Mouse (Mus musculus) thymus, postnatal 14 days (tissue): ENCODE measurements around the gene Dapk2.

ENCODE experiments used
- DNase-seq: peaks from one replicate; pipeline ENCODE4 v3.0.0; 2021

Dapk2 gene

DNA sequence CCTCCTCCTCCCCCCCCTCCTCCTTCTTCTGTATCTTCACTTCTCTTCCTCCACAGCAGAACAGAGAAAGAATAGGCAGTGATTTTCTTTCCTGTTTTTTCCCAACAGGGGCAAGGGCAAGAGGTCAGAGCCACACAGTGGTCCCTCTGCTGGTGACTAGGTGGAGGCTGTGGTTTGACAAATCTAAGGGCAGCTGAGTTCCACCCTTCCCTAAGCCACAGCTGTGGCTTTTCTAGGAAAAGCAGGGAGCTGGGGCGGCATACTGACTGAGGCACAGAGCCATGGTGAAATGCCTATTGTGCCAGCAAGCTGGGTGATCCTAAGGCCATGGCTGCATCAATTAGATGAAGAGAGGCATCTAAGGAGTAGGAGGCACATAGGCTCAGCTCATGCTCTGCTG, 79.7 kb downstream of the Dapk2 start:
- no peak for DNase-seq

DNA sequence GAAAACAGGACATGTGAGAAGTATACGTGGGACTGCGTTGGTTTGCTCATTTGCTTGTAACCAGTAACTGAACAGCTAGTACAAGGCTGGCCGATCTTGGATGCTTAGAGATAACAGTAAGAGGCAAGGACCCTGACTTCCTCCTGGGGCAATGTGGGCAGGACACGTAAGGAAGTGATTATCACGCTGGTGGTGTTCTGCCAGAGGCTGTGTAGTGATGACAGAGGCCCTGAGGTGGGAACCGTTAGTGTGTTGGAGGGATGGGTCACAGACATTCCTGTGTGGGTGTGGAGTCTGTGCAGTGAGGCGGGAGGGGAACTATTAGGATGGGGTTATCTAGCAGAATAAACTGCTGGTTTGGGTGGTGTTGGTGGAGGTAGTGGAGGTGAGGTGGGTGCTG, 81.2 kb downstream of the Dapk2 start:
- DNase-seq, result no peak

DNA sequence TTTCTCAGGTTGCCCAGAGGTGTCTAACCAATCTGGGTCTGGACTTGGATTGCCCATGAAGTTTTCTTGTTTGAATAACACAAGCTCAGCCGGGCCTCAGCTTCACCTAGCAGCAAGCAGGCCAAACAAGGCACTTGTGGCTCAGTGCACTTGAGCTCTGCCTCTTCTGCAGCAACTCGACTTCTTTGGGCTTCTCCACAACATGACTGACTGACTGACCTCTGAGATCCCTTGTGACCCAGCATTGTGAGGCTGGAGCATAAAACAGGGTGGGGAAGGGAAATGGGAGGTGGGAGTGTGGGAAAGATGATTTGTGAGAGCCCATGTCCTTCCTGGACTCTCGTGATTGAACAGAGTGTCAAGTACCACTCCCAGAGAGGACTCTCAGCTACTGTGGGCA, 81.7 kb downstream of the Dapk2 start:
- DNase-seq, result no peak

DNA sequence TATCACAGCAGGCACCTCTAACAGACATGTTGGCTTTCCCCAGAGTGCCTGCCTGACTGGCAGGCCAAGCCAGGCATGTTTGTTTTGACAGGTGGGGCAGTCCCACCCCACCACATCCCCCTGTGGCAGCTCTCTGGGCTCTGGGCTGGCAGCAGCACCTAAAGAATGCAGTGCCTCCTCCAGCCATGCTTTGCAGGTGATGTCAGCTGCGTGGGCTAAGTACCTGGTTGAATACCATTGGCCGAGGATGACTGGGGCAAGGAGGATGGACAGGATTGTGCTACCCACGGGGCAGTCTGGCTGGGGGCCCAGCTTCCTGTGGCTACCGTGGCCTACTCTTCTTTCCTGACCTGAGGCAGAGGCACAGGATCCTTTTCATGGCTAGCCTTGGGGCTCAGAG, 82.5 kb downstream of the Dapk2 start:
- no peak for DNase-seq

DNA sequence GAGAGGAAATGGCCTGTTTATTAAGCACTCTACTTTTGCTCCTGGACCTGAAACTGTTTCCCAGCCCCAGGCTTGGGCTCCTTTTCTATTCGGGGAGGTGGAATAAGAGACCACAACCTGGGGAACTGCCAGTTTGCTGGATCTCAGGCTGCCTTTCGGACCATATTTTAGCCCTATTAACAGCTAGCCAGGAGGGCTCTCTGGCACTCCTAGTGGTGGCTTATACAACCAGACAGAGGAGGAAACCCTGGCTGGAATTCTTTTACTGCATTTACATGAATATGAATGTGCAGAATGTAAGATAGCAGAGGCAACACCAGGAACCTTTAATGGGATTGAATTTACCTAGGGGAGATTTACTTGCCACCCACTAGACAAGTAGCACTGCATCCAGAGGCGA, 83.0 kb downstream of the Dapk2 start:
- DNase-seq, result no peak

DNA sequence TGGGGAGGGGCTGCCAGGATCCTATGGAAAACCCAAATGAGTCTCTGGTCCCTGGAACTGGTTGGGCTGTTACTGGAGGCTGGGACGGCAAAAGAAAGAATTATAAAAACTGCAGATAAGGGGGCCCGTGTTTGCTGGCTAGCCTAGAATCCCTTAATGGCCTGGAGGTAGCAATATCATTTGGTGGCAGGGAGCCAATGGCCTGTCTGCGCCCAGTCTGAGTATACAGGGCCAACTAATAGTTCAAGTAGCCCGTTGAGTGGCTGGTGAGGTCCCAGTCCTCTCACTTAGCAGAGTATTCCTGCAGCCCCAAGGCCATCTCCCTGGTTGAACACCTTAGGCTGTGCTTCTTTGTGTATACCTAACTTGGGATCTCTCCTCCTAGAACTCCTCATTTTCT, 83.7 kb downstream of the Dapk2 start:
- no peak for DNase-seq

DNA sequence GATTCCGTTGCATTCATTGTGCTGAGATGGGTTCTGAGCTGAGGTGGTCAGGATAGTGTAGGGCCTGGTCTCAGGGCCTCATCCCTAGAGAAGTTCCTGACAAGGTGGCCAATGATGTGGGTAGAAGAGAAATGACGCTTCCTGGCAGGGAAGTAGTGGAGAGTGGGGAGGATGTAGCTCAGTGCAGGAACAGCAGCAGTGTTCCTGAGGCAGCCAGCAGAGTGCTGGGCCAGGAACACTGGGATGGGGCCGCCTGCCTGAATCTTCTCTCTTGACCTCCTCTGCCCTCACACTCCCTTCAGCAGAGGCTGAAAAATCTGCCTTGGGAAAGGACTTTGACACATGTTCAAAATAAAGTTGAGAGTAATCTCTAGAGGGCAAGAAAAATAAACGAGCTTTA, 85.2 kb downstream of the Dapk2 start:
- no peak for DNase-seq

DNA sequence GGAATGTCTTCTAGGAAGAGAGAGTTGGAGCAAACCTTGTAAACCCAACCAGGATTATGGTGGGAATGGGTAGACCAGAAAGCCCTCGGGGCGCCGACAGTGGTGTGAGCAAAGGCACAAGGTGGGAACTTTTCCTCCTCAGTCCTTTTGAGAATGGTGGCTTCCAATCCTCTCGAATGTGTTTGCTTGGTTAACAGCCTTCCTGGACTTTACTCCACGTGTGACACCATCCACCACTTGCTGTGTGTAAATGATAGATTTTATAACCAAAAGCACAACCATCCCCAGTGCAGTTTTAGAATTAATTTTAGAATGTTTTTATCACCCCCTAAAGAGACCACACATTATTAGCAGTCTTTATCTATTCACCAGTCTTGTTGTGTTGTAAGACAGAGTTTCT, 86.1 kb downstream of the Dapk2 start:
- no peak for DNase-seq

DNA sequence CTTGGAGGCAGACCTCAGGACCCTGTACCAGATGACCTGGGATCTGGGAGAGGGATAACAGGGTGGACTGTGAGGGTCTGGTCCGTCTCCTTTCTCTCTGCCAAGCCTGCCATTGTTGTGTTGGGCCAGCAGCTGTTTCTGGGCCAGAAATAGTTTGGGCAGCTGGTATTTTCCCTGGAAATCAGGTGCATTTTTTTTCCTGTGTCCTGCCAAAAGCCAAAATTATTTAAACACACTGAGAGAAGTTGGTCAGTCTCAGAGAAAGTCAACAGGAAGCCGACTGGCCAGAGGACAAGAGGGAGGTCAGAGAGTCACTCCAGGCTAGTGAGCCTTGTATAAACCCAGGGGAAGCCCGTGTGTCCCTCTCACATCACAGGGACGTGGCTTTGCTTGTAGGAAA, 87.7 kb downstream of the Dapk2 start:
- no peak for DNase-seq

DNA sequence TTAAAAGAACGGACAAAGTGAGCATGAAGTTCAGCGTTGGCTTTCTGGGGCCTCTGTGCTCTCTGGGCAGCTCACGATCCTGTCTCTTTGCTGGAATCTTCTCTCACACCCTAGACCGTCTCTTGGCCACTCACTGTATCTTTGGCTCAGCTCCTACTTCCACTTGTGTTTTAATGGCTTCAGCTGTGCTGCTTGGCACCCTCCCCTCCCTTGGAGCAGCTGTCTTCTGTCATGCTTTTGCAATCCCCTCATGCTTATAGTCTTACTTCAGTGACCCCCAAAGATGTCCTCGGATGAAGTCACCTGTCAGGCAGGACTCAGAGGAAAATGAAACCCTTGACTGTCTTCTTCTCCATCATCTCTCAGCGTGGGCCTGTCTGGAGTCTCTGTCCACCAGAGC, 91.3 kb downstream of the Dapk2 start:
- DNase-seq, result no peak

DNA sequence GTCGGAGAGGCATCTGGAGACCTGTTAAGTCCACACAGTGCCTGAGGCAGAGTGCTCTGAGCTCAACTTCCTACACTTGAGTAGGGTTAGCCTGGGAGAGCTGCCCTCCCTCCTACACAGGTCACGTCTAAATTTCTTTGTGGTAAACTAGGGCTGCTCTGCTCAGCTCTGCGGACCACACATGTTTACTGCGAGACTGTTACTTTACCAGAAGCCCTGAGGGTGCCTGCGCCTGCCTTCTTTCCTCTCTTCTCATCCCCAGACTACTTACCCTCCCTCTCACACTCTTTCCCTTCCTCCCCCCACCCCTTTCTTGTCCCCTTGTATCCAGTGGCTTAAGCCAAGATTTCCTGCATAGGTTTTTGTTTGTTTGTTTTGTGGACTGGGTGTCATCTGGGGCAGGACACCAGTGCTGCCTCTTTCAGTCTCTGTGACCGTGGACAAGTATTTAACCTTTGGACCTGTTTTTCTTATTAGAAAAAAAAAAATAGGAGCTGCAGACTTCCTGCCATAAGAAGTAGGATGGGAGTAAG, 93.2 kb downstream of the Dapk2 start:
- no peak for DNase-seq

DNA sequence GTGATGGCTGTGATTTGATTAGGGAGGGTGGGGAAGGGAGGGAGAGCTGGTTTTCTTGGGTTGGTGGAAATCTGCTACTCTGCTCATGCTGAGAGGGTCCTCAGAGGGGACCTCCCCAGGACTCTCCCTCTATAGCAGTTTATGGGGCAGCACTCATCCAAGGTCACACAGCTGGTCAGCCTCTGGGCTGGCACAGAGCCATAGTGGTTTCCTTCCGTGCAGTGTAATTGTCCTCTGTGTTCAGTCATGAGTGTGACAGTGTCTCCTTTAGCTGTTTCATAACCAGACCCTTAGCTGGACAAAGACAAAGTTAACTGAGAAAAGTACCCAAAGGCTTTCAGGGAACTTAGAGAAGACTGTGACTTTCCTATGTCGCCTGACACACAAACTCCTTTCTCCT, 103.7 kb downstream of the Dapk2 start:
- no peak for DNase-seq

DNA sequence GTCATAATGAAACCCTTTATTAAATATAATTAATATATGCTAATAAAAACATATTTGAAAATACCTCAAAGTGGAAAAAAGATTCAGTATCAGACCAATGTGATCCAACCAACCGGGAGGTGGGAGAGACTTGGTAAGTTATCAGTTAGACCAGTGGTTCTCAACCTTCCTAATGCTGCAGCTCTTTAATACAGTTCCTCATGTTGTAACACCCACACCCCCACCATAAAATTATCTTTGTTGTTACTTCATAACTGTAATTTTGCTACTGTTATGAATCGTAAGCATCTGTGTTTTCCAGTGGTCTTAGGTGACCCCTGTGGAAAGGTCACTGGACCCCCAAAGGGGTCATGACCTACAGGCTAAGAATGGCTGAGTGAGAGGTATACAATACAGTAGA, 105.7 kb downstream of the Dapk2 start:
- no peak for DNase-seq

DNA sequence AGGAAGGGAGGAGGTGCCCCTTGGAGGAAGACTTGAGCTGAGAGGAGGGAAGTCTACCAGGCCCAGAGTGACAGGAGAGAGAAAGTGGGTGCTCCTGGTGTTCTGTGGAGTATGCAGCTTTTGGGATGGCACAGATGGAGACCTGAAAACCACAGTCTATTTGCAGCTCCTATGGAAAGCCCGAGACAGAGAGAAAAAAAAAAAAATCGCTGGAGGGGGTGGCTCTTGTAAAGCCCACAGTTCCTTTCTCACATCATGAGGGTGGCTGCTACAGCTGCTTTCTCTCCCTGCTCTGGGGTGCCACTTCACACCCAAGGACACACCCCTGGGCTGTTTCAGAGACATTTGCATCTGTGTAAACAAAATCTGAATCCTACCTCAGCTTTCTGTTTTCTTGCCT, 107.6 kb downstream of the Dapk2 start:
- DNase-seq, result no peak

DNA sequence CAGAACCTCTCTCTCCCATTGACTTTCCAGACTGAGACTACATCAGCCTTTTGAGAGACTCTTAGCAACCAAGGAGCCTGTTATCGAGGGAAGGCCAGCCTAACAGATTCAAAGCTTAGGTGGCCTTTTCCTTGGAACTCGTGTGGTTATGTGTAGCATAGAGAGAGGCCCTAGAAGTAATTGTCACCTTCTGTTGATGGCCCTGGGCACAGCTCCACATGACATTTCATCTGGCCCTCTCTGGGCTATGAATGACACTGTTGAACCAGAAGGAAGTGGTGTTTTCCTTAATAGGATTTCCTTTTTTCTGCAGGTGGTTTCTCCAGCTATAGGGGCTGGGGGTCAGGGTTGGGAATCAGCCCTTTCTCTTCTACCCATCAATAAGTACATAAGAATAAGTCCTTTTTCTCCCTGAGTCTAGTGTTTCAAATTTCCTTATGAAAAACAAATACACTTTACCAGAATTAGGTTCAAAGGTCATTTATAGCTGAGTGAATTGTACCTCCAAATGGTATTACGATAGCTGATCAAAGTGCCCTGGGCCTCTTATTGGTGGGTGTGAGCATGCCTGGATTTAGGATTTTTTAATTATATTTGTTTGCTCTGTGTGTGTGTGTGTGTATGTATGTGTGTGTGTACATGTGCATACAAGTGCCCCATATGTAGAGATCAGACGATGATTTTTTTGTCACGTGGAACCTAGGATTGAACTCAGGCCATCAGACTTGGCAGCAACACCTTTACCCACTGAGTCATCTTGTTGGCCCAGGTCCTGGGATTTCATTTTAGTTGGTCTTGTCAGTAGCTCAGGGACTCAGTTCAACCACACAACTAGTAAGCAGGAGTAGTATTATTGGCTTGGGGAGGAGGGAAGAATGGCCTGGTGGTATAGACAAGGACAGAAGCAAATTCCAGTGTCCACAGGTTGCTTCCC, 108.5 kb downstream of the Dapk2 start:
- no peak for DNase-seq

DNA sequence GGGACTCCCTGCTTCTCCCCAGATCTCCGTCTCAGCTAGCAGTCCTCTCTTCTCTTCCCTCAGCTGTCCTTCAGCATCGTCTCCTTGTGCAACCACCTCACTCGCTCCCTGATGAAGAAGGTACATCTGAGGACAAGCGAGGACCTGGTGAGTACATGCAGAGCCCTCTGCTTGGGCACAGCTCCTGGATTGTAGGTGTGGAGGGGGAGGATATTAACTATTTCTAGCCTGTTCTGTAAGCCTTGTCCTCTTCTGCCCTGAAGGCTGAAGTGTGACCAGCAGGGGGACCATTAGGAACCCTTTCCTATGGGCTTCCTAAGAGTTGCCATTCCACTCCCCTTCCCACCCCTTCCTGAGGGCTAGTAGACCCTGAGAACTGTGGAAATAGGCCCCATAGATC, 110.8 kb downstream of the Dapk2 start:
- no peak for DNase-seq

DNA sequence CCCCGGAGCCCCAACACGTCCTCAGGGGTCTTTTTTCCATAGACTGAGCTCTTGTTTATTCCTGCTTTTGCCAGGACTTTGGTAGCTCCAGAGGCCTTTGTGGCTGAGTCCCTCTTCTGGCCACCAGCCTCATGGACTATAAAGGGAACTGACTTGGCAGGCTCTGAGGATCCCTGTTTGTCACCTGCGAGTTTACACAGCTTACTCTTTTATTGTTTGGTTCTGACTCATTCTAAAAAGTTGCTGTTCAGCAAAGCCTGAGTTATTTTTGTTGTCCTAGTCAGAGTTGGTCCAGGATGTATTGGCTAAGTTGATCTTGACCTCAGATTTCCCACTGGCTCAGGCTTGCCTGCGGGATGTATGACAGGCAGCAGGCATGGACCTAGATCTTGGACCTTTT, 112.0 kb downstream of the Dapk2 start:
- DNase-seq, result no peak

DNA sequence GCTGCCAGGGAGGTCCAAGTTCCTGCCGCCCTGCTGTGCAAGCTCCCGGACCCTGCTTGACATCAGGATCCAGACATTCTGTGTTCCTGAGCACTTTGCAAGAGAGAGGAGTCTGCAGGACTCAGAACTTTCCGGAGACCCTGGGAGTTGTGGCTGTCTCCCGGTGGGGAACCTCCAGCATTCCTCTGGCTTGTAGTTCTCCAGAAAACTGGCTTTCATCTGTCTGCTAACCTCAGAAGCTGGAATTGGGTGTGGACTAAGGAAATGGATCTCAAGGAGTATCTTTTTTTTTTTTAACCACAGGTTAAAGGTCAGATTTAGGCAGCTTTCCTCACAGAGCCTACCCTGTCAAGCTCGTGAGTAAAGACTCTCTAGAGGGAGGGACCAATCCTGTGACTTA, 113.7 kb downstream of the Dapk2 start:
- no peak for DNase-seq

DNA sequence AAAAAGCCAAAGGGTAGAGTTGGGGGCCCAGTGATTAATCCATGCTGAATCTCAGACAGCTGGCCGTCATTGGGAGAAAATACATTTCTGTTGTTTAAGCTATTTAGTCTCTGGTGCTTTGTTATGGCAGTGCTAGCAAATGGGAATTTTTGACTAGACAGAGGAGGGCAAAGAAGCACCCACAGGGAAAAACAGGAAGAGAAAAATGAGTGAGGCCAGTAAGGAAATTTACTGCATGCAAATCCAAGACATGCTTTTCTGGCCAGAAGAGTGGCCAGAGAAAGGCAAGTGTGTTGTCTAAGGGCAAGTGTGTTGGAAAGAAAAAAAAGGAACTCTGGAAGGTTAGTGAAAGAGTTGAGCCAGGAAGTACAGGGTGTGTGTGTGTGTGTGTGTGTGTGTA, 115.6 kb downstream of the Dapk2 start:
- no peak for DNase-seq

DNA sequence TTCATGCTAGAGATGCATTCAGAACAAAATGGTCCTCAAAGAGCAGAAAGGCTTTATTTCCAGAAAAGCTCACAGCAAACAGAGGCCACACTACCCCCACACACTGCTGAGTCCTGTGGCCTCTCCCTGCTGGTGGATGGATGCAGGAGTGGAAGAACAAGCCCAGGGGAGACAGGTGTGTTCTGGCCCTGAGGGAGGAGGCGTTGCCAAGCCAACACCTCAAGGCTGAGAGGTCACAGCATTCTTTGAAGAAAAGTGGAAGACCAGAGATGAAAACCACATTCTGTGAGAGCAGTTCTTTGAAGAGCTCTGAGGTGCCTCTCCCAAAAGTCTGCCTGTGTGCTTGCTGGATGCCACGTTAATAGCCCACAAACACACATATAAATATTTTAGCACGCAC, 116.6 kb downstream of the Dapk2 start:
- no peak for DNase-seq

DNA sequence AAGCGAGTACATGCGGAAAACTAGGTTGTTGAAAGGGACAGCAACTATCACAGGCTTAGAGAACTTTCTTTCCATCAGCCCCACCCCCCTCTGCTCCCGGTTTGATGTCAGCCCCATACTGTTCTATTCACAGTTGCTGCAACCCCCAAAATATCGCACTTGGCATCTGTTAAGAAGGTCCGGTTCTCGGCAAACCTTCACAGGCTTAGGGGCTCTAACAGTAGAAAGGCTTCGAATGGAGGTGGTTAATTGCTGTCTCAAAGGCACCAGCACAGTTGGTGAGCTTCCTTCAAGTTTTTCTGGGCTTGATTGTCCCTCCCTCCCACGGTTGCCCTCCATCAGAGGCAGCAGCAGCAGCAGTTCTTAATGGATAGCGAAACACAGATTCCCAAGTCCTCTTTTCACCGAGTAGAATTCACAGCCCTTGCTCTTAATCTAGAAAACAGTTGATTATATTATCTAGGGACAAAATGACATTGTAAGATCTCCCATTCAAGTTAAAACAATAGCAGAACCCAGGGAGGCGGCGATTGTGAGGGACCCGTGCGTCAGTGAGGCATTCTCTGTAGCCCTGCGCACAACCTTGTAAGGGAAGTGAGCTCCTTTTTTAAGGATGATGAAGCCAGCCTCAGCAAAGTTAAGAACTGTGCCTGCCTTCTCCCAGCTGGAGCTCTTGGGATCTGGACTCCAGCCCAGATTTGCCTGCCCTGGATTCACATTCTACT, 117.4 kb downstream of the Dapk2 start:
- DNase-seq, result peak; percentile 19

DNA sequence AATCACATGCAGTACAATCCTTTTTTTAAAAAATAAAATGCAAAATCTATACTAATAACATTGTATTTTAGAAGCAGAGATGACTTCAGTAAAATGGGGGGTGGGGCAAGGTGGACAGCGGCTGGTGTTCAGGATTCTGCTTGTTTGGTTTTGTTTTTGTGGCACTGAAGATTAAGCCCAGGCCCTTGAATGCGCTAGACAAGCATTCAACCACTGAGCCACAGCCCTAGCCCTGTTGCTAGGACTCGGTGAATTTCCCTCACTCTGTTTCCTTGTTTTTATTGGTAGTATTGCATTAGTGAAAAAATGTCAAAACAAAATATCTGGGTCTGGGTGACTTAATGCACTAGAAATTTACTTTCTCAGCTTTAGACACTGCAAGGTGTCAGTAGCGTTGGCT, 118.0 kb downstream of the Dapk2 start:
- no peak for DNase-seq

DNA sequence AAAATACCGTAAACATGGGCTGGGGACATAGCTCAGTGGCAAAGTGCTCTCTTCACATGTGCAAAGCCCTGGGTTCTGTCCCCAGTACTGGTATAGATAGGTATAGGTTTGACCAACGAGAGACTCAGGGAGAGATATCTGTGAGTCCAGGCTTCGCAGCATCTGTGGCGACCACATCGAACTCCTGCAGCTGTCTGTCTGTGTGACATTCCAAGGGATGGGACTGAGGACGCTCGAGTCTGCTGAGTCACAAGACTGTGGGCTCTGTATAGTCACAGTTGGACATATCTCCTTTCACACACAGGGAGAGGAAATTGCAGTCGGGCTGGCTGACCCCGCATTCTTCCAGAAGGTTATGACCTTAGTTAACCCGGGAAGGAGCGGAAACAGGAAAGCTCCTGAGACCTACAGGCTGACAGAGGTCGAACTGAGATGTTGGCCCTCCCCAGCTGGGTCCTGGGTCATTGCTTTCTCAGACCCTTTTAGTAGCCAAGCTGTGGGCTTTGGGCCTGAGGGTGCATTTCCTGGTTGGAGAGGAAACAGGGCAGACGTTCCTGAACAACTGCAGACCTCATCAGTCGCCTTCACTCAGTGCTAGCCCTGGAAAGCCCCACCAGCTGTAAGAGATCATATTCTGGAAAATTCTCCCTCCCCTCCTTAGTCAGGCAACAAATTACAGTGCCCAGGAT, 118.8 kb downstream of the Dapk2 start:
- no peak for DNase-seq

DNA sequence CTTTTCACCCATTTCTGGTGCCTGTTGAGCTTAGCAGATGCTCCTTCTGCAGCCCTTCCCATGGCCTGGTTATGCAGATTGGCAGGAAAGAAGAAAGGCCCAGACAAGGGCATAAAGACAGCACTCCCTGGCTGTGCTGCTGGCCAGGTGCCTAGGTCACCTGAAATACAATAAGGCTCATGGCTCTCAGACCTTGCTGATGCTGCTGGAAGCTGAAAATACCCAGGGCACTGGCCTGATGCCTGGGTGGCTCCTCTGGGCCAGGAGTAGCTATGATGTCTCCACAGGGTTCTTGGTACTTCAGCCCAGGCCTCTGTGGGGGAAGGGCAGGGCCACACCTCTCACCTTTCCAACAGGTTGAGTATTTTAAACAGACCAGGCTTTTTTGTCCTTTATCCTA, 121.6 kb downstream of the Dapk2 start:
- no peak for DNase-seq
